Mouse (Mus musculus) cortical plate, adult 2 months (tissue): ENCODE results near the gene Iqch.

Experiments
- CTCF ChIP-seq: fragments of 200-500 bp; IDR thresholded peaks from 2 replicates; pipeline ENCODE4 v1.5.1; 2011; ENCODE audit warnings: mild to moderate bottlenecking, control low read depth, low read length; ENCODE audit not compliant: insufficient read depth; ENCODE audit errors: extremely low read depth
- POLR2A ChIP-seq: fragments of 200-500 bp; IDR thresholded peaks from 2 replicates; pipeline ENCODE4 v1.6.1; 2011; ENCODE audit warnings: mild to moderate bottlenecking, low read length, control low read depth; ENCODE audit not compliant: insufficient read depth; ENCODE audit errors: extremely low read depth

- TF ChIP-seq CTCF (no peak), POLR2A (no peak)
Observed at GRCm38 (mm10) chr9:63610841-63611366, 8.6 kb upstream of the Iqch start.
